Mouse (Mus musculus) gastrocnemius, postnatal 36 days (tissue): ENCODE measurements around the gene Foxp4. TPM values are rescaled to one million over a fixed set of nuclear protein-coding genes. Genes with fewer than 3 reads are reported as not detected.
A peak's percentile ranks its signal among the peaks of the same experiment; 100 is the strongest.

Experiments
- DNase-seq, 2 experiments: peaks; one replicate each; pipeline ENCODE4 v3.0.0; 2022
- intact Hi-C: fragments of 180-260 bp; cut with DNase I; formaldehyde crosslinking; loops from one replicate; pipeline ENCODE4 v1.15.1; 2025
- total RNA-seq, 2 experiments: library from RNA; stranded (reverse); gene quantifications; 2 replicates each; pipeline ENCODE4 v1.2.3; 2021

Foxp4 gene
- total RNA-seq, 2 experiments from 2014 or later: 6.1 to 7.0 TPM

- intact Hi-C loops: loop anchor here (5.0 kb wide), 2 partner anchors 146 to 201 kb away; no protein-coding TSS in a partner anchor
- no peak for DNase-seq
These were observed 22.7 kb downstream of the Foxp4 start for GRCm38 (mm10) chr17:47901782-47902181.

GRCm38 (mm10) chr17:47900716-47901115 lies 23.7 kb downstream of the Foxp4 start:
- intact Hi-C loops: loop anchor here (5.0 kb wide), 2 partner anchors 147 to 202 kb away; no protein-coding TSS in a partner anchor
- DNase-seq: no peak

GRCm38 (mm10) chr17:47899156-47899555 lies 25.3 kb downstream of the Foxp4 start:
- intact Hi-C loops: no loop called here
- DNase-seq: no peak

- intact Hi-C loops: no loop called here
- DNase-seq: peak in 1 of 2 experiments; percentile 54
These were observed 26.3 kb downstream of the Foxp4 start for GRCm38 (mm10) chr17:47897956-47898752.

GRCm38 (mm10) chr17:47889727-47890126 lies 34.7 kb downstream of the Foxp4 start:
- intact Hi-C loops: no loop called here
- no peak for DNase-seq

- intact Hi-C loops: no loop called here
These were observed 35.2 kb downstream of the Foxp4 start for GRCm38 (mm10) chr17:47889267-47889666.

GRCm38 (mm10) chr17:47888641-47889040 lies 35.8 kb downstream of the Foxp4 start:
- no peak for DNase-seq
- intact Hi-C loops: no loop called here

More at GRCm38 (mm10) chr17:47889267-47889666, 35.2 kb downstream of the Foxp4 start:
- DNase-seq: no peak

GRCm38 (mm10) chr17:47888155-47888455 lies 36.3 kb downstream of the Foxp4 start:
- DNase-seq: no peak
- intact Hi-C loops: no loop called here

GRCm38 (mm10) chr17:47887381-47888154 lies 36.9 kb downstream of the Foxp4 start:
- intact Hi-C loops: no loop called here
- DNase-seq: no peak

GRCm38 (mm10) chr17:47883099-47883498 lies 41.3 kb downstream of the Foxp4 start:
- DNase-seq: no peak
- intact Hi-C loops: no loop called here

GRCm38 (mm10) chr17:47881330-47881729 lies 43.1 kb downstream of the Foxp4 start:
- no peak for DNase-seq

GRCm38 (mm10) chr17:47879207-47879606 lies 45.2 kb downstream of the Foxp4 start:
- intact Hi-C loops: no loop called here
- no peak for DNase-seq

More at GRCm38 (mm10) chr17:47881330-47881729, 43.1 kb downstream of the Foxp4 start:
- intact Hi-C loops: no loop called here

GRCm38 (mm10) chr17:47878378-47879089 lies 45.9 kb downstream of the Foxp4 start:
- peak in 1 of 2 experiments; percentile 28 for DNase-seq
- intact Hi-C loops: no loop called here

- DNase-seq: no peak
- intact Hi-C loops: no loop called here
These were observed 46.6 kb downstream of the Foxp4 start for GRCm38 (mm10) chr17:47877715-47878377.

- intact Hi-C loops: no loop called here
- no peak for DNase-seq
These were observed 47.4 kb downstream of the Foxp4 start for GRCm38 (mm10) chr17:47876776-47877714.

- peak; percentile 72 to 84 for DNase-seq
- intact Hi-C loops: loop anchor here (2.0 kb wide), 1 partner anchor 171 kb away; no protein-coding TSS in a partner anchor
These were observed 51.1 kb downstream of the Foxp4 start for GRCm38 (mm10) chr17:47873341-47873791.

GRCm38 (mm10) chr17:47872311-47873011 lies 52.0 kb downstream of the Foxp4 start:
- intact Hi-C loops: loop anchor here (2.0 kb wide), 1 partner anchor 172 kb away; no protein-coding TSS in a partner anchor
- no peak for DNase-seq

GRCm38 (mm10) chr17:47869874-47870273 lies 54.6 kb downstream of the Foxp4 start:
- intact Hi-C loops: no loop called here

More at GRCm38 (mm10) chr17:47869874-47870273, 54.6 kb downstream of the Foxp4 start:
- no peak for DNase-seq
